Mouse (Mus musculus) embryo, embryonic 11 days (tissue): ENCODE measurements around the gene Iqgap2.

Source experiments
- DNase-seq: peaks from one replicate; pipeline ENCODE4 v3.0.0-alpha.2; 2015

The Iqgap2 gene

DNA sequence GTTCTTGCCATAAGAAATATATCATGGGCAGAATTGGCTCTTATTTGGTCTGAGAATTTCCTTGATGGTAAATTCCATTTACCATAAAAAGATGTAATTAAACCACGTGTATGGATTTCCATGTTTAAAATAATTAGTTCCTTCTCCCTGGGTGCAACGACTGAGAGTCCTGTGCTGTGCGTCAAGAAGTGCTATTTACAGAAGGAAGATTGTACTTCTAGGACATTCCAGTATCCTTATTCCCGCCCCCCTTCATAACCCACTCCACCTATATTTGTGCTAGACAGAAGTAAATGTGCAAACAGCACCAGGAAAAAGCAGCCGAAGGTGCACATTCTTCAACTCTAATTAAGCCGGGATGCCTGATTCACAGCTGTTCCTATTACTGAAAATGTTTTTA lies 65.5 kb downstream of the Iqgap2 start:
- no peak for DNase-seq

DNA sequence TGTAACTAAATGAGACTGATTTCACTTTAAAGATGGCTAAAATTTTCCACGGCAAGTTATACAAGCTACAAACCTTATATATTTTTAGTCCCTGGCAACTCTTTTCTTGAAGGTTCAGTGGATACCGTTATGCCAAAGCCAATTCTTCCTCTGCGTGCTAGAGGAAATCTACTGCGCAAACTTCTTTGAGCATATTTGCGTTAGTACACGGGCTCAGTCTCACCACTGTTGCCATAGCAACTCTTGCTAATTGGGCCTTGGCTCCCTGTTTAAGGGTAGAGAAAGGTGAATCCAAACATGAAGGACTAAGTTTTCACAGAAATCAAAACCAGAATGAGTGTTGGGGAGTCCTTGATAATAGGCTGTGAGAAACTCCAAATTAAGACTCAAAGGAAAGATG lies 68.8 kb downstream of the Iqgap2 start:
- DNase-seq = peak; percentile 17

DNA sequence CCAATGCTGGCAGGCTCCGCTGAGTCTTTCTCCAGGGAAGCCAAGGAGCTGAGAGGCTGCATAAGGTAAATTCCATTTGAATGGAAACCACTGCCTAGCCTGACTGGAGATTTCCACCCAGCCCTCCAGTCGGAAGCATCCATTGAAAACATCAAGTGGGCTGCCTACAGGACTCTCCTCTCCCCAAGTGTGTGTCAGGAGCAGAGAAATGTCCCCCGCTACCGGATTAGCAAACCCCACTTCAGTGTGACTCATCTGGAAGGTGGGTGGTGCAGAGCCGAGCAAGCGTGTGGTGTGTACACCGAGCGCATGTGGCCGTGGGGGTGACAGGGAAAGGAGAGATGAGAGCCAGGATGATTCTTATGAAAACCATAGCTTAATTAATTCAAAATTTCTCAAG lies 71.7 kb downstream of the Iqgap2 start:
- DNase-seq = no peak

- no peak for DNase-seq
Measured at GRCm38 (mm10) chr13:95818941-95819340, 72.8 kb downstream of the Iqgap2 start.

DNA sequence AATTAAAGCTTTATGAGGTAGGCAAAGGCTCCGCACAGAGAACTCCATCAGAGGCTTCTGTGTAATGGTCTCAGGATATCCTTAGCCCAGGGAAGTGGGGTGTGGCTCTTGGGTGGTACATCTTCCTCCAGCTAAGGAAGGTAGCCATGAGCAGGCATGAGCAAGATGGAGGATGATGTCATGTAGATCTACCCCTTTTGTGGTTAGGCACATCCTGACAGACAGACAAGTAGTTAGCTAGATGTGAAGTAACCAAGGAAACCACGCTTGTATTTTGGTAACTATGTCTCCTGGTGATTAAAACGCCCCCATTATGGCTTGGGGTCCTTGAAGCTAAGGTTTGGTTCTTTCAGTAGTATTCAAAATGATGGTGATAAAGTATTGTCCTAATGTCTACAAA lies 78.1 kb downstream of the Iqgap2 start:
- no peak for DNase-seq

GRCm38 (mm10) chr13:95810796-95811195 lies 80.9 kb downstream of the Iqgap2 start:
- DNase-seq = no peak

DNA sequence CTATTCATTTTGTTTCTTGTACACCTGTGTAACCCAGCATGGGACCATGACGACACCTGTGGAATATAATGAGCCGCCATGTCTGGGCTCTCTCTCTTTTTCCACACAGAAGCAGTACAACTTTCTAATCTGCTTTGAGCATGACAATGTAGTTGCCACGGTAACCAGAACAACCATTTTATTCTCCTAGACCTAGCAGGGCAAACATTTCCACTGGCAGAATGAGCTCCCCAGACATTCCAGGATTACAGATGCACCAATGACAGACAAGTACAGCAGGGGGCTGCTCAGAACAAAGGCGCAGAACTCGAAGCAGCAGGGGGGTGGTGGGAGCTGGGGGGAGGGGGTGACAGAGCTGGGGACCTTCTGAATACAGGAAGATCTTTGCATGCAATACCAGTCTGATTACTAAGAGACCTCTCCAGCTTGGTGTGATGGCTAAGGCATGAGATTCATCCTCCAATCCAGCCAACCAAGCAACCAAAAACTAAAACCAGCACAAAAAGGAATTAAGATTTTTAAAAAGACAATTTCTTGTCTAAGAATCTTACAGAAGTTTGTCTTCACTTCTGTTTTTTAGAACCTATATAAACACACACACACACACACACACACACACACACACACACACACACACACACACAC lies 84.5 kb downstream of the Iqgap2 start:
- DNase-seq = peak; percentile 67

GRCm38 (mm10) chr13:95805469-95806166 lies 86.1 kb downstream of the Iqgap2 start:
- peak; percentile 55 for DNase-seq

DNA sequence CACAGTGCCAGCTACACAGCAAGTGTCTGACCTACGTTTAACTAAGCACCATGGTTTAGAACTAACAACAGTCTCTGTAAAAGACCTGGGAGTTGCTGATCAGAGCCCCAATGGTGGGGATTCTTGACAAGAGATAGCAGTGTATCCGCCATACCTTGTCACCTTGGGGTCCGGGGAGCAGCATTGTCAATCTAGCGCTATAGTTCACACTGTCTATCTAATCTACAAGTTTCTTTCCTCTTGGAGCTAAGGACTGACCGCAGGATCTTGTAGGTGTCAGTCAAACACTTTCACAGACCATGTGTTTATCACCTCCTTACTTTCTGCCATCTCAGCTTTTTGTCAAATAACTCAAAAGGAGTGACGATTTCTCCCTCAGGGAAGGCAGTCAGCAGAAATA lies 87.6 kb downstream of the Iqgap2 start:
- DNase-seq = no peak

GRCm38 (mm10) chr13:95800925-95801324 lies 90.8 kb downstream of the Iqgap2 start:
- DNase-seq = no peak

DNA sequence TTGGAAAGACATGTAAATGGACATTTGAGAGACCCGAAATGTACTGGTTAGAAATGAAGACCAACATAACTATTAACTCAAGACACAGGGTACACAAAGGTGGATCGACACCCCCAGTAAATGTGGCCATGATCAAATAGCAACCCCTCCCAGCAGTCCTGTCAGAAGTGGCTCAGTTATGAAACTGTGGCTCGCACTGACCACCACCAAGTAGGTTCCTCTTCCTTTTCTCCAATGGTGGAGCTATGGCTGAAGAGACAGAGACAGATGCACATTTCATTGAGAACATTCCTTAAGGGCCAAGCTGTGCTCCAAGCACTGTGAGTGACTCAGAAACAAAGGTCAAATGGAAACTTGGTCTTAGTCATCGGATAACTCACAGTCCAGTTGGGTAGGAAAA lies 92.4 kb downstream of the Iqgap2 start:
- no peak for DNase-seq

DNA sequence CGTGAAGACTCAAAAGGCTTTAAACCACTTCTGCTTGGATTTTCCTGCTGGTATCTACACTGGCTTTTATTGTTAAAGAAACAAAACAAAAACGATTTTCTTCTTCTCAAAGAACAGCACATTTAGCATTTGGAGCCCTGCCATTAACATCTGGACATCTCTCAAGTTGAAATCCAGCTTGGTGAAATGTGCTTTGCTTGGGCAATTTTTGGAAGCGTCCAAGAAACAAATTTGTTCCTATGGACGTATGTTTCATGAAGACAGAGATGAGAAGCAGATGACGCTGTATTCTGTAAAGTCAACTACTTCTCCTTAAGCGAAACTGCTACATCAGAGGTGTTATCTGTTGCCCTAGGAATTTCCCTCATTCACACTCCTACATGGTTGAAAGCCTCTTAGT lies 93.0 kb downstream of the Iqgap2 start:
- no peak for DNase-seq

DNA sequence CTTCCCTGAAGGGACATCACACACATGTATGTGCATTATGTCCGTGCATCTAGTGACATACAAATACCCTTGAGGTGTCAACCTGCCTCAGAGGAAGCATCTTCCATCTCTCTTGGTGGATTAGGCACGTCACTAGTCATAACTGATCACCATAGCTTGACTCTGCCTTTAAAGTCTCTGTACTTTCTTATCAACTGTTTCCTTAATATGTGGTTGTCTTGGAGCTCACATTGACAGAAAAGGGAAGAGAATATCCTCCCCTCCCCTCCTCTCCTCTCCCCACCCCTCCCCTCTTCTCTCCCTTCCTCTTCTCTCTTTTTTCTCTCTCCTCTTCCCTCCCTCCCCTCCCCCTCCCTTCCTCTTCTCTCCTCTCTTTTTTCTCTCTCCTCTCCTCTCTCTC lies 94.2 kb downstream of the Iqgap2 start:
- DNase-seq = no peak

DNA sequence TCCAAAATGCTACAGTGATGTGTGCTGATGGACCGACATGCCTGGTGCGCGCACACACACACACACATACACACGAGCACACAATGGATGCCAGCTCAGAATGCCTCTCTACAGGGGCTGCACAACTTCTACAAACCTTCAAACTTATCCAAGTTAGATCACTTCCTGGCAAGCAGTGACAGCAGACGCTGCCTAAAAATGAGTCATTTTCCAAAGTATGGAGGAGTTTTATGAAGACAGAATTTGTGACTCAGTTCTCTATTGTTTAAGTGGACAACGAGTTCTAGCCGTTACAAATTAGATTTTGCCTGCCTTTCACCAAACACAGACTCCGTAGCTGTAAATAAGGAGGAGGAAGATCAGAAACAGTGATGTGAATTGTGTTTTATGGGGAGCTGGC lies 97.4 kb downstream of the Iqgap2 start:
- DNase-seq = no peak

- DNase-seq = no peak
Measured at GRCm38 (mm10) chr13:95790883-95791282, 100.8 kb downstream of the Iqgap2 start.

DNA sequence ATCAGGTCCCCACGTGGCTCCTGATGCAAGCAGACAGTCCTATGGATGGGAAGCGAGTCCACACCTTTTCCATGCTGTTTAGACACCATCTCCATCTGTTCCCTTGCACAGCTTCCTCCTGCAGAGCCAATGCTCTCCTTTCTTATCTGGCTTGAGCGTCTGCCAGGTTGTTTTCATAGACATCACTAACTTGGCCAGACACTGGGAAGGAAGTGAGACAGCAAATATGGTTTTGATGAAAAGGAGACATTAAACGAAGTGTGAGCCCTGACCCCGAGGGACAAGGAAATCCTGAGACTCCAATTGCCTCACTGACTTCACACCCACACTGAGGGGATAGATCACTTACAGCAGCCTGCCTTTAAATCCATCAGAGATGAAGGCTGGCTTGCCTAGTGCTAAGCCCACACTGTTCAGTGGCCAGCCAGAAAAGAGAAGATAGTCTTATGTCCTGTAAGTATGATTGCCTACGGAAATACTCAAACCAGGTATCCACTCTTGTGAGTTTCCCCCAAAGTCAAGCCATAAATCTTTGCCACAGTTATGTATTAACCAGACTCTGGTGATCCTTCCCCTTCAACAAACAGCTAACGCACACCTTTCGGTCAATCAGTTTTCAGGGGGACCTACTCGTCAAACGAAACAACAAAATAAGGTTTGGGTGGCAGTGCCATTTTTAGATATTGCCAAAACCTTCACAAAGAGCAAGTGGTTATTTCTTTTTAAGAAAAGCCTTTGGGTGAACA lies 102.9 kb downstream of the Iqgap2 start:
- no peak for DNase-seq

DNA sequence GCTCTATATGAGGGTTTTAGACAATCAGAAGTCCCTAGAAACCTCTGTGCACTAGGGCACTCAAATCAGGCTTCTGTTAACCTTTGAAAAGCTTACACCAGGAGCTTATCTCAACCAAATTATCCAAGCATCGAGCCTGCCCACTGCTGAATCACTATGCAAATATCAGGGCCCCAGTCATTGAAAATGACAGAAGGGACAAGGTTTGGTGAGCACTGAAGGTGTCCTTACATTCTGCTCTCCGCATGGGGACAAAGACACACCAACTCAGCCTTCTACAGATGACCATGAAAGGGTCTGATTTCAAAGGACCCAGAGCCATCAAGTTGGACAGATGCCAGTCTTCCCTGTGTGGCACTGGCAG lies 108.8 kb downstream of the Iqgap2 start:
- DNase-seq = no peak

- DNase-seq = no peak
Measured at GRCm38 (mm10) chr13:95782311-95782968, 109.3 kb downstream of the Iqgap2 start.

DNA sequence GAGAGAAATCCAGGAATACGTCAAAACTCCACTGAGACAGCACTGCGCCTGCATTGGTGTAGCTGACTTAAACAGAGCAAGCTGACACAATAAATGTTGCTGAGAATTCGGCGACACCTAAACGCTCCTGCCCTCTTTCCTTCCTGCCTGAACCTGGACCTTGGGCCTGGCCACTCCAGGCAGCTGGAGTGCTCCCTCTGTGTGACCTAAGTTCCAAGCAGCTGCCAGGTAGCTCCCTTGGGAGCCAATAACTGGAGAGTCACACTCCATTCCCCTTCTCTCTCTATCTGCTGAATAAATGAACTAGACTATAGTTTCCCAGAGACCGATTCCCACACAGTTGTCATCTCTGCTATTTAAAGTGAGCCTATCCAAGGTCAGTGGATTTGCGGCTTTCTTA lies 111.7 kb downstream of the Iqgap2 start:
- no peak for DNase-seq

- no peak for DNase-seq
Measured at GRCm38 (mm10) chr13:95779261-95779660, 112.5 kb downstream of the Iqgap2 start.

DNA sequence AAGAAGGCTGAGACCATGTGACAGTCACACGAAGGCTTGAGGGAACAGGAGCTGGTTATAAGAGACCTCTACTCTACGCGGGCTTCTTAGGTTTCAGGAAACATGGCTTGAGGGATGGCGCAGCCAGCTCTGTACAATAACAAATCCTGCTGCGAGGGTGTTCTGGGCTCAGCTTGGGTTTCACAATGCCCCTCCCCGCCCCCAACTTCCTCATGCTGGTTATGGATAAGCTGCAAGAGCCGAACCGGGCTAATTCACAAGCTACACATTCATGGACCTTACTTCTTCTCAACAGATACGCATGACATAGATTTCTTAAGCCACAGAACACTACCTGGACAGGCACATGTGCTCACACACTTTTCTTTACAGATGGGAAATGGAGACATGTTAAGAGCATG lies 113.0 kb downstream of the Iqgap2 start:
- DNase-seq = peak; percentile 67

- no peak for DNase-seq
Measured at GRCm38 (mm10) chr13:95777651-95778391, 113.9 kb downstream of the Iqgap2 start.

GRCm38 (mm10) chr13:95777237-95777636 lies 114.5 kb downstream of the Iqgap2 start:
- peak; percentile 76 for DNase-seq
